Mouse (Mus musculus): ENCODE measurements around the gene BC016579. TPM values are rescaled to one million over a fixed set of nuclear protein-coding genes. Genes with fewer than 3 reads are reported as not detected.

The BC016579 gene
- polyA plus RNA-seq (2012; rRNA removed), result 0.12 TPM in 2 replicates

GRCm38 (mm10) chr16:45653934-45654332, at the start of gene BC016579:
Gene BC016579 (minus strand): TSS chr16:45654068.

GRCm38 (mm10) chr16:45693558-45693957, 39.7 kb upstream of the BC016579 start, which contains the start of gene Tmprss7:
Gene Tmprss7 (minus strand): TSS chr16:45693658.

GRCm38 (mm10) chr16:45610267-45610666, 43.6 kb downstream of the BC016579 start, which contains the start of gene Gcsam:
Gene Gcsam (plus strand): TSS chr16:45610380.

Other genes with a start within 250 kb of the BC016579 start
- gene Cd200, start 245.0 kb downstream of the BC016579 start, polyA plus RNA-seq (2012; rRNA removed), result 317 and 321 TPM in 2 replicates
- gene Gm609, start 161.1 kb downstream of the BC016579 start, polyA plus RNA-seq (2012; rRNA removed), result not detected in 2 replicates
- not detected in 2 replicates for gene Gm17783, start 122.0 kb downstream of the BC016579 start, polyA plus RNA-seq (2012; rRNA removed)
- gene Slc9c1, start 118.8 kb downstream of the BC016579 start, polyA plus RNA-seq (2012; rRNA removed), result not detected in 2 replicates
- 0.04 TPM in 1 of 2 replicates, not detected in the other for gene Gcsam, start 43.7 kb downstream of the BC016579 start, polyA plus RNA-seq (2012; rRNA removed)
- gene Tmprss7, start 39.6 kb upstream of the BC016579 start, polyA plus RNA-seq (2012; rRNA removed), result 1.3 and 1.8 TPM in 2 replicates
- gene Tagln3, start 70.5 kb upstream of the BC016579 start, polyA plus RNA-seq (2012; rRNA removed), result 337 and 361 TPM in 2 replicates
- 29.0 and 34.7 TPM in 2 replicates for gene Abhd10, start 88.9 kb upstream of the BC016579 start, polyA plus RNA-seq (2012; rRNA removed)